Mouse (Mus musculus): ENCODE measurements around the gene Wasl. TPM values are rescaled to one million over a fixed set of nuclear protein-coding genes. Genes with fewer than 3 reads are reported as not detected.

Wasl gene
- polyA plus RNA-seq, 1 experiment, result 39.3 TPM

DNA sequence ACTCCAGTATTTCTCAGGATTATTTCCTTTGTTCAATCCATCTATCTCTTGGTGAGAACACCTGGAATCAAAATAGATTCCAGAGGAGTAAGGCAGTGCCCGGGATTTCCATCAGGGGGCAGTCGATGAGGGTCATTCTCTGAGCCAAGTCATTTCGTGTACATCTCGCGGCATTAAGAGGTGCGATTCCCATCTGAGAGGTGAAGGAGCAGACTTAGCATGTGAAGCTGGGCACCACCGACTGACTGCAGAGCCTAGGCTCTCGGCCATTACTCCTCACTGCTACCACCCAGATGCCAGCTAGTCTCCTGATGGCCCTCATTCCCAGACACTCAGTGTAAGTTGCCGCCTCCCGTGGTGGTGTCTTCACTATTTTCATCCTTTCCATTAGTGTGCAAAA lies 58.3 kb downstream of the Wasl start:
- H3K4me3 ChIP-seq (ENCODE audit: insufficient read depth, low read depth, low read length), result no peak overlapping the region
- H3K27ac ChIP-seq (ENCODE audit: insufficient read depth, low read depth, low read length), result no peak overlapping the region
- 79% methylated on average over 10 of the region's 10 CpGs for WGBS
- 0 out of 2 replicates have a peak, but pooled peaks have one; percentile 6 for TF ChIP-seq CTCF (conservative IDR thresholded peaks at IDR 0.05; ENCODE audit: insufficient read depth, insufficient read length, low read depth, low read length)
- TF ChIP-seq POLR2A (IDR thresholded peaks at IDR 0.05; ENCODE audit: low read depth, low read length), result no peak
- 0 out of 2 replicates have a peak, but pooled peaks cover under 1% of the 10 kb centered on the region for H3K4me1 ChIP-seq (ENCODE audit: control insufficient read depth, insufficient read depth, low read length)
- no peak for DNase-seq
- no peaks in the 10 kb centered on the region for H3K27me3 ChIP-seq (replicated peaks; ENCODE audit: control insufficient read depth, insufficient read depth, low read length)
- no peaks in the 10 kb centered on the region for H3K36me3 ChIP-seq (ENCODE audit: control insufficient read depth, insufficient read depth, low read length)

DNA sequence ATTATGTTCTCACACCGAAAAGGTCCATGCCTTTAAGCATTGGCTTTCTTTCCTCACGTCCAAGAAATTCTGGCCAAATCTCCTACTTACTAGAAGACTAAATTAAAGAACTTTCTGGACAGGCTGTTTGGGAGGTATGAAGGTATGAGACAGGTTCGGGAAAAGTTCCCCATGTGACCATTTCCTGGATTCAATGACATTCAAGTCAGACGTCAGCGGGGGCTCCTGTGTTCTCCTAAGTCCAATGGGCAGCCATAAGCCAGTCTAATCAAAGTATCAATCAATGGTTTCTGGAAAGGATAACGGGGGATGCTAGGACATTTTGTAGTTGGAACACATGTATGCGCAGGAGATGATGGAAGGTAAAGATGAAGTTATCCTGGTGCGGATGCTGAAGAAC lies 59.2 kb downstream of the Wasl start:
- 94% methylated on average over 8 of the region's 8 CpGs for WGBS
- no peak overlapping the region for H3K4me3 ChIP-seq (ENCODE audit: insufficient read depth, low read depth, low read length)
- TF ChIP-seq POLR2A (IDR thresholded peaks at IDR 0.05; ENCODE audit: low read depth, low read length) (no peak), CTCF (conservative IDR thresholded peaks at IDR 0.05; ENCODE audit: insufficient read depth, insufficient read length, low read depth, low read length) (no peak)
- no peaks in the 10 kb centered on the region for H3K36me3 ChIP-seq (ENCODE audit: control insufficient read depth, insufficient read depth, low read length)
- H3K4me1 ChIP-seq (ENCODE audit: control insufficient read depth, insufficient read depth, low read length), result 0 out of 2 replicates have a peak, but pooled peaks cover 2% of the 10 kb centered on the region
- no peak overlapping the region for H3K27ac ChIP-seq (ENCODE audit: insufficient read depth, low read depth, low read length)
- DNase-seq, result no peak
- H3K27me3 ChIP-seq (replicated peaks; ENCODE audit: control insufficient read depth, insufficient read depth, low read length), result no peaks in the 10 kb centered on the region

DNA sequence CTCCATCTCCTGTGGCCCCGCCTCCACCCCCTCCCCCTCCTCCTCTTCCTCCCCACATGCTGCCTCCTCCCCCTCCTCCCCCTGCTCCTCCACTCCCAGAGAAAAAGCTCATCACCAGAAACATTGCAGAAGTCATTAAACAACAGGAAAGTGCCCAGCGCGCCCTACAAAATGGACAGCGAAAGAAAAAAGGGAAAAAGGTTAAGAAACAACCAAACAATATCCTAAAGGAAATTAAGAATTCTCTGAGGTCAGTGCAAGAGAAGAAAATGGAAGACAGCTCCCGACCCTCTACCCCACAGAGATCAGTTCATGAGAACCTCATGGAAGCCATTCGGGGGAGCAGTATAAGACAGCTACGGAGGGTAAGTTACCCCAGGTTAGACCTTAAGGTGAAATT lies 60.5 kb downstream of the Wasl start:
- no peaks in the 10 kb centered on the region for H3K27me3 ChIP-seq (replicated peaks; ENCODE audit: control insufficient read depth, insufficient read depth, low read length)
- WGBS, result 94% methylated on average over 7 of the region's 7 CpGs
- H3K36me3 ChIP-seq (ENCODE audit: control insufficient read depth, insufficient read depth, low read length), result no peaks in the 10 kb centered on the region
- H3K27ac ChIP-seq (ENCODE audit: insufficient read depth, low read depth, low read length), result no peak overlapping the region
- TF ChIP-seq POLR2A (IDR thresholded peaks at IDR 0.05; ENCODE audit: low read depth, low read length), result no peak
- TF ChIP-seq CTCF (conservative IDR thresholded peaks at IDR 0.05; ENCODE audit: insufficient read depth, insufficient read length, low read depth, low read length), result no peak
- DNase-seq, result no peak
- no peak overlapping the region for H3K4me3 ChIP-seq (ENCODE audit: insufficient read depth, low read depth, low read length)
- H3K4me1 ChIP-seq (ENCODE audit: control insufficient read depth, insufficient read depth, low read length), result 0 out of 2 replicates have a peak, but pooled peaks cover 2% of the 10 kb centered on the region

DNA sequence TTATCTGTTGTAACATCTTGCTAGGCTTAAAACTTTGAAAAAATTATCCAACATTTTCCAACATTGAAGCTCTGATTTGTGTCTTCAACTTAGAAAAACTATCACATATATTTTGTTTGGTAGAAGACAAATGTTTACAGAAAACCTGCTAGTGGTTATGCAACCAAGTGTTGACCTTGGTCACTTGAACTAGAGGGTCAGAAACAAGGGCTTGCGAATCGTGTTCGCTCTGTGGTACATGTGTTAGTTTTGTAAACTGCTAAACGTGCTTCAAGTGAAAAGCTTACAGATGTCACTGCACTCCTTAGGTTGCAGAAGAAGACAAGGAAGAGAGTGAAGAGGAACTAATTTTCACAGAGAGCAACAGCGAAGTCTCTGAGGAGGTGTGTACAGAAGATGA lies 61.8 kb downstream of the Wasl start:
- Histone ChIP-seq H3K27me3 (replicated peaks; ENCODE audit: control insufficient read depth, insufficient read depth, low read length) (no peaks in the 10 kb centered on the region), H3K36me3 (ENCODE audit: control insufficient read depth, insufficient read depth, low read length) (no peaks in the 10 kb centered on the region), H3K4me1 (ENCODE audit: control insufficient read depth, insufficient read depth, low read length) (0 out of 2 replicates have a peak, but pooled peaks cover 2% of the 10 kb centered on the region), H3K27ac (ENCODE audit: insufficient read depth, low read depth, low read length) (no peak overlapping the region), H3K4me3 (ENCODE audit: insufficient read depth, low read depth, low read length) (no peak overlapping the region)
- no peak for DNase-seq
- WGBS, result 79% methylated on average over 5 of the region's 5 CpGs
- no peak for TF ChIP-seq POLR2A (IDR thresholded peaks at IDR 0.05; ENCODE audit: low read depth, low read length)

DNA sequence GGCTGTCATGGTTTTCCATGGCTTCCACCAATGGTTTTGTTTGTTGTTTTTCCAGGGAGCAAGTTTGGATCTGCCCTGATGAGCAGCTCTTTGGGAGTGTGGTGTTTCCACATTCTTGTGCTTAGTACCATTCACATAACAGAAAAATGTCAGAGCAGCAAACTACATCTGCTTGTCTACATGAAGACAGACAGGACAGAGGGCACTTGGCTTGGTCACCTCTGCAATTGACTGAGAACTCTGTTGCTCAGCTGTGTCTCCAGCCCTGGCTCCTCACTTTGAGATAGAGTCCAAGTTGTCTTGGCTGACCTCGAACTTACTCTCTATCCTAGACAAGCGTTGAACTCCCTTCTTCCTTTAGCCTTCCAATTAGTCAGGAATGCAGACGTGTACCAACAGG lies 62.5 kb downstream of the Wasl start:
- no peaks in the 10 kb centered on the region for H3K27me3 ChIP-seq (replicated peaks; ENCODE audit: control insufficient read depth, insufficient read depth, low read length)
- TF ChIP-seq CTCF (conservative IDR thresholded peaks at IDR 0.05; ENCODE audit: insufficient read depth, insufficient read length, low read depth, low read length), result no peak
- TF ChIP-seq POLR2A (IDR thresholded peaks at IDR 0.05; ENCODE audit: low read depth, low read length), result no peak
- no peak for DNase-seq
- no peak overlapping the region for H3K4me3 ChIP-seq (ENCODE audit: insufficient read depth, low read depth, low read length)
- 62% methylated on average over 3 of the region's 3 CpGs for WGBS
- 0 out of 2 replicates have a peak, but pooled peaks cover 2% of the 10 kb centered on the region for H3K4me1 ChIP-seq (ENCODE audit: control insufficient read depth, insufficient read depth, low read length)
- H3K27ac ChIP-seq (ENCODE audit: insufficient read depth, low read depth, low read length), result no peak overlapping the region
- H3K36me3 ChIP-seq (ENCODE audit: control insufficient read depth, insufficient read depth, low read length), result no peaks in the 10 kb centered on the region

DNA sequence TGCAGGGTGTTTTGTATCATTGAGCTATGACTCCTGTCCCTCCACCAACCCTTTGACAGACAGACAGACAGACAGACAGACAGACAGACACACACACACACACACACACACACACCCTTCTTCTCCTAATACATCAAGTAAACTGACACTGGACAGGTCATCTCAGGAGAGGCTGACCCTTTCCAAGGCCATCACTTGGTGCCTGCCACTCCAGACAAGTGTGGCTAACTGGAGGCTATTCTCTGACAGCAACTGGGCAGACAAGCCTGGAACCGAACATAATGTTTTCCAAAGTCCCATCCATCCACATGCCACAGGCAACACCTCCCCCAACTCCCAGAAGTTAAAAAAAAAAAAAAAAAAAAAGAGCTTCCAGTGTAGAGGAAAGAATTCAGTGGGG lies 63.1 kb downstream of the Wasl start:
- WGBS, result 23% methylated on average over 1 of the region's 1 CpGs

DNA sequence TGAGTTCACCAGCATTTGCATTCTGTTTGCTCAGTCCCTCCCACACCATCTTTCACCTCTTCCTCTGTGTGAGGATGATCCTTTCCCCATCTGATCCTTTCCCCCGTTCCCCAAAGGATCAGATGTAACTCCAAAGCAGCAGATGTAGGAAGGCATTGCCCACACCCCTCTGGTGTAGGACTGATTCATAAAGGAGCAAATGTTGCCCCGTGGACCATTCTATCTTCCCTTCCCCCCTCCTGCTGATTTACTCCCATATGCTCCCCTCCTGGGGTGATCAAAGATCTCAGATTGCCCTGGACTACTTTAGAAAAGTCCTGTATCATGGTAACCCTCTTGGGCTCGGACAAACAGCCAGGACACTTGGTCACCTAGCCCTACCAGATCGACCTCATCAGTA lies 64.1 kb downstream of the Wasl start:
- 76% methylated on average over 4 of the region's 4 CpGs for WGBS
- Histone ChIP-seq H3K4me1 (ENCODE audit: control insufficient read depth, insufficient read depth, low read length) (0 out of 2 replicates have a peak, but pooled peaks cover 2% of the 10 kb centered on the region), H3K36me3 (ENCODE audit: control insufficient read depth, insufficient read depth, low read length) (no peaks in the 10 kb centered on the region), H3K27ac (ENCODE audit: insufficient read depth, low read depth, low read length) (no peak overlapping the region), H3K27me3 (replicated peaks; ENCODE audit: control insufficient read depth, insufficient read depth, low read length) (no peaks in the 10 kb centered on the region), H3K4me3 (ENCODE audit: insufficient read depth, low read depth, low read length) (no peak overlapping the region)
- no peak for TF ChIP-seq CTCF (conservative IDR thresholded peaks at IDR 0.05; ENCODE audit: insufficient read depth, insufficient read length, low read depth, low read length)
- no peak for TF ChIP-seq POLR2A (IDR thresholded peaks at IDR 0.05; ENCODE audit: low read depth, low read length)
- DNase-seq, result no peak

More for the DNA sequence above, 63.1 kb downstream of the Wasl start:
- Histone ChIP-seq H3K4me1 (ENCODE audit: control insufficient read depth, insufficient read depth, low read length) (0 out of 2 replicates have a peak, but pooled peaks cover 2% of the 10 kb centered on the region), H3K27me3 (replicated peaks; ENCODE audit: control insufficient read depth, insufficient read depth, low read length) (no peaks in the 10 kb centered on the region), H3K4me3 (ENCODE audit: insufficient read depth, low read depth, low read length) (no peak overlapping the region), H3K36me3 (ENCODE audit: control insufficient read depth, insufficient read depth, low read length) (no peaks in the 10 kb centered on the region), H3K27ac (ENCODE audit: insufficient read depth, low read depth, low read length) (no peak overlapping the region)
- DNase-seq, result no peak
- no peak for TF ChIP-seq CTCF (conservative IDR thresholded peaks at IDR 0.05; ENCODE audit: insufficient read depth, insufficient read length, low read depth, low read length)
- no peak for TF ChIP-seq POLR2A (IDR thresholded peaks at IDR 0.05; ENCODE audit: low read depth, low read length)
